Mouse (Mus musculus) lung, embryonic 15.5 days (tissue): Measurements from ENCODE around the gene Atrnl1. TPM values are rescaled to one million over a fixed set of nuclear protein-coding genes. Genes with fewer than 3 reads are reported as not detected.
"Not testable (repeated sequence)": the region's sequence is repeated elsewhere in the genome, so short reads cannot be mapped to it uniquely, and the experiment has no call there.

Source experiments
- ATAC-seq: fragments of 200-750 bp; cut with Nextera tagmentation; 2 replicates; pipeline ENCODE4 v1.8.0; 2017; ENCODE audit warnings: moderate number of reproducible peaks, borderline replicate concordance; ENCODE audit not compliant: low FRiP score, low TSS enrichment; ENCODE audit errors: extremely low read depth
- H3K27ac ChIP-seq: fragments of 300-500 bp; sonication (generic); 2 replicates; pipeline ENCODE4 v1.5.1; 2015; ENCODE audit warnings: moderate library complexity, mild to moderate bottlenecking, inconsistent platforms
- H3K27me3 ChIP-seq: fragments of 300-500 bp; sonication (generic); 2 replicates; pipeline ENCODE4 v1.6.1; 2015; ENCODE audit warnings: inconsistent platforms
- H3K36me3 ChIP-seq: fragments of 300-500 bp; sonication (generic); 2 replicates; pipeline ENCODE4 v1.6.1; 2015; ENCODE audit warnings: inconsistent platforms
- H3K4me1 ChIP-seq: fragments of 300-500 bp; sonication (generic); 2 replicates; pipeline ENCODE4 v1.6.1; 2015; ENCODE audit warnings: inconsistent platforms
- H3K4me2 ChIP-seq: fragments of 300-500 bp; sonication (generic); 2 replicates; pipeline ENCODE4 v1.6.1; 2015; ENCODE audit warnings: inconsistent platforms, mild to moderate bottlenecking, moderate library complexity
- H3K4me3 ChIP-seq: fragments of 300-500 bp; sonication (generic); 2 replicates; pipeline ENCODE4 v1.5.1; 2015; ENCODE audit warnings: mild to moderate bottlenecking, inconsistent platforms
- H3K9ac ChIP-seq: fragments of 300-500 bp; sonication (generic); 2 replicates; pipeline ENCODE4 v1.6.1; 2015; ENCODE audit warnings: inconsistent platforms
- H3K9me3 ChIP-seq: fragments of 300-500 bp; sonication (generic); 2 replicates; pipeline ENCODE4 v1.6.1; 2016; ENCODE audit warnings: inconsistent platforms
- WGBS: fragments of 180-500 bp; shearing (Covaris S2); methylation state at CpG from one replicate; pipeline ENCODE4 v1.1.7; 2015; 5-methylcytosine and 5-hydroxymethylcytosine counted together
- polyA plus RNA-seq: library from polyadenylated mRNA; unstranded; fragments of >200 nt; fragmentation: Nextera tagmentation; extraction: Ambion mirVana; gene quantifications from 2 replicates; pipeline ENCODE4 v1.2.1, GENCODE M21; 2015

The Atrnl1 gene
- polyA plus RNA-seq, 1 experiment from 2014 or later, result 5.3 TPM

- H3K27ac ChIP-seq, result no peak overlapping the region
- H3K9ac ChIP-seq, result no peak overlapping the region
- H3K4me2 ChIP-seq, result no peak overlapping the region
- no peaks in the 10 kb centered on the region for H3K27me3 ChIP-seq
- H3K9me3 ChIP-seq, result no peaks in the 10 kb centered on the region
- no peak for ATAC-seq
- H3K4me3 ChIP-seq, result no peak overlapping the region
- no peaks in the 10 kb centered on the region for H3K4me1 ChIP-seq
- no peaks in the 10 kb centered on the region for H3K36me3 ChIP-seq
- 72% methylated on average over 2 of the region's 2 CpGs for WGBS
Observed at GRCm38 (mm10) chr19:58025053-58025452, 414.2 kb downstream of the Atrnl1 start.

DNA sequence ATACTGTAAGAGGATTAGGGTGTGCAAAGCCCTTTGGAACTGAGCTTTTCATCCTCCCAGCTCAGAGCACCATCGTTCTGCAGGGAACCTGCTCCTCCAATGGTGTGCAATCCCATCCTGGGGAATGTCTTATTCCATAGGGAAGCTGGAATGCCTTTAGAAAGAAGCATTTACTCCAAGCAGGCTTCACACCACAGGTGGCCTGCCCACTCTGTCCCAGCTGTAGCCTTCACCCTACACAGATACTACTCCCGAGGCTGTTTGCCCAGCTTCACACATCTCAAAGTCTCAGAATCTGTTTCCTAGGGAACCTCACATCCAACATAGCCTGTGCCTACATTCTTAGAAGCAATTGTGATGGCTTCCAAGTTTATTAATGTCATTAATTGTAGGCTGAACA lies 418.8 kb downstream of the Atrnl1 start:
- Histone ChIP-seq H3K36me3 (no peaks in the 10 kb centered on the region), H3K9me3 (no peaks in the 10 kb centered on the region), H3K27me3 (no peaks in the 10 kb centered on the region), H3K4me2 (no peak overlapping the region), H3K9ac (no peak overlapping the region), H3K4me3 (no peak overlapping the region), H3K27ac (no peak overlapping the region), H3K4me1 (peaks cover 3% of the 10 kb centered on the region; the same call in 1 of the 2 replicates)
- ATAC-seq, result no peak
- 69% methylated on average over 2 of the region's 2 CpGs for WGBS

DNA sequence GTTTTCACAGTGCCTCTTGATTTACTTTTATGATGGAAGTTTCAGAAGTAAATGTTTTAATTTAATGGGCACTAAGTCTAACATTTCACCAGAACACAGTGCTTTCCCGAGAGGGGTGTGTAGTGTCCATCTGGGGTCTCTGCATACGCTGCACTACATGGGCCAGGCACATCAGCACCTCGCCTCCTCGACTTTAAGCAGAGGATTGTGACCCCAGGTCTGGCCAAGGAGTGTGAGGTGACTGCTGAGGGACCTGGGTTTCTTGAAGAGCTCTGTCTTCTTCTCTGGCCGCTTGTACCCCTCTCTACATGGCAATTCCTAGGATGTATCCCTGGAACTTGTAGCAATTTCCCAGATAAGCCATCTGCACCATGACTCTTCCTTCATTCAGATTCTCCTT lies 422.4 kb downstream of the Atrnl1 start:
- no peaks in the 10 kb centered on the region for H3K36me3 ChIP-seq
- H3K9ac ChIP-seq, result no peak overlapping the region
- WGBS, result 73% methylated on average over 5 of the region's 5 CpGs
- H3K4me1 ChIP-seq, result peaks cover 3% of the 10 kb centered on the region; the same call in 1 of the 2 replicates
- ATAC-seq, result no peak
- H3K9me3 ChIP-seq, result no peaks in the 10 kb centered on the region
- no peak overlapping the region for H3K27ac ChIP-seq
- no peak overlapping the region for H3K4me3 ChIP-seq
- H3K27me3 ChIP-seq, result no peaks in the 10 kb centered on the region
- H3K4me2 ChIP-seq, result no peak overlapping the region

GRCm38 (mm10) chr19:58036166-58036565 lies 425.3 kb downstream of the Atrnl1 start:
- H3K9ac ChIP-seq, result no peak overlapping the region
- 81% methylated on average over 3 of the region's 3 CpGs for WGBS
- H3K4me3 ChIP-seq, result no peak overlapping the region
- no peaks in the 10 kb centered on the region for H3K36me3 ChIP-seq
- peaks cover 3% of the 10 kb centered on the region; the same call in 1 of the 2 replicates for H3K4me1 ChIP-seq
- no peak overlapping the region for H3K27ac ChIP-seq
- no peak overlapping the region for H3K4me2 ChIP-seq
- no peak for ATAC-seq
- no peaks in the 10 kb centered on the region for H3K27me3 ChIP-seq
- H3K9me3 ChIP-seq, result no peaks in the 10 kb centered on the region

DNA sequence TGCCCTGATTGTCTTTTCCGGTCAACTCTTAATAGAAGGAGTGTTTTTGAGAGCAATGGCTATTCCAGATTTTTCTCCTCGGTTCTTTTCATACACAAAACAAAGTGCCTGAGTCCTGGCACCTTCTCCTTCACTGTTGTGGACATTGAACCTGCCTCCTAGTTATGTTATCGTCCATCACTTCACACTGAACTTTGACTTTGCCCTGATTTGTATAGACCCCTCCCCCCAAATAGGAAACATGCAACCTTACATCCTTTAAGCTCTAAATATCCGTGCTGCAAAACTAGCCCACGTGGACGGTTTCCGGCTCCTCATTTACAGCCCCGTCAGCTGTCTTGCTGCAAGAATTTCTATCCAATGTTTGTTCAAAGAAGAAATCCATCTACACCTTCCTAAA lies 432.3 kb downstream of the Atrnl1 start:
- Histone ChIP-seq H3K4me3 (no peak overlapping the region), H3K36me3 (no peaks in the 10 kb centered on the region), H3K9me3 (no peaks in the 10 kb centered on the region), H3K27me3 (no peaks in the 10 kb centered on the region), H3K9ac (no peak overlapping the region), H3K4me1 (peaks cover 12% of the 10 kb centered on the region), H3K27ac (no peak overlapping the region), H3K4me2 (no peak overlapping the region)
- no peak for ATAC-seq
- WGBS, result 58% methylated on average over 8 of the region's 8 CpGs

DNA sequence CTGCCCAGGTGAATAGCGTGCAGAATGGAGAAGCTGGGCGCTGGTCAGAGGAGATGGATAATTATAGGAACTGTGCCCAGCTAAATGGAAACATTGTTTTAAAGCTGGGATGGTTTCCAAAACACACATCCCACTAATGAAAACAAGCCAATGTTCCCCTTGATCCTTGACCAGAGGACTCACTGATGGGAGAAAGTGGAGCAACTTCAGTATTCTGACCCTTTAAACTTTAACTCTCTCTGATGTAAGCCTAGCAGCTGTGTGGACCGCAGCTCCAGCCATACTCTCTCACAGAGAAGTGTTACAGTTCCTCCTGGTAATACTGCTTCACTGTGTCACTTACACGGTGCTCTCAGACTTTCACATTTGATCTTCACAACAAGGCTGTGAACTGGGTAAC lies 432.7 kb downstream of the Atrnl1 start:
- no peak overlapping the region for H3K4me2 ChIP-seq
- H3K27me3 ChIP-seq, result no peaks in the 10 kb centered on the region
- WGBS, result 23% methylated on average over 4 of the region's 4 CpGs
- H3K4me1 ChIP-seq, result peaks cover 12% of the 10 kb centered on the region
- H3K9me3 ChIP-seq, result no peaks in the 10 kb centered on the region
- H3K27ac ChIP-seq, result peak overlapping the region; percentile 64; the same call in 1 of the 2 replicates
- peak; percentile 69; the same call in 1 of the 2 replicates for ATAC-seq
- no peaks in the 10 kb centered on the region for H3K36me3 ChIP-seq
- no peak overlapping the region for H3K4me3 ChIP-seq
- no peak overlapping the region for H3K9ac ChIP-seq

GRCm38 (mm10) chr19:58044816-58045215 lies 434.0 kb downstream of the Atrnl1 start:
- no peaks in the 10 kb centered on the region for H3K27me3 ChIP-seq
- WGBS, result 94% methylated on average over 5 of the region's 5 CpGs
- peaks cover 12% of the 10 kb centered on the region for H3K4me1 ChIP-seq

GRCm38 (mm10) chr19:58046656-58047055 lies 435.8 kb downstream of the Atrnl1 start:
- Histone ChIP-seq H3K27me3 (no peaks in the 10 kb centered on the region), H3K9ac (no peak overlapping the region), H3K4me1 (peaks cover 12% of the 10 kb centered on the region), H3K4me3 (no peak overlapping the region), H3K27ac (no peak overlapping the region), H3K36me3 (no peaks in the 10 kb centered on the region), H3K4me2 (no peak overlapping the region), H3K9me3 (no peaks in the 10 kb centered on the region)
- 71% methylated on average over 7 of the region's 7 CpGs for WGBS
- no peak for ATAC-seq

More at GRCm38 (mm10) chr19:58044816-58045215, 434.0 kb downstream of the Atrnl1 start:
- Histone ChIP-seq H3K9ac (no peak overlapping the region), H3K4me3 (no peak overlapping the region), H3K27ac (no peak overlapping the region), H3K36me3 (no peaks in the 10 kb centered on the region), H3K9me3 (no peaks in the 10 kb centered on the region), H3K4me2 (no peak overlapping the region)
- ATAC-seq, result no peak

GRCm38 (mm10) chr19:58050410-58050809 lies 439.6 kb downstream of the Atrnl1 start:
- H3K4me2 ChIP-seq, H3K9me3 ChIP-seq, H3K36me3 ChIP-seq, H3K9ac ChIP-seq, H3K27me3 ChIP-seq, H3K27ac ChIP-seq, H3K4me3 ChIP-seq, H3K4me1 ChIP-seq, ATAC-seq: not testable (repeated sequence)
- WGBS, result 88% methylated on average over 9 of the region's 9 CpGs

GRCm38 (mm10) chr19:58050986-58051385 lies 440.2 kb downstream of the Atrnl1 start:
- no peak for ATAC-seq
- 92% methylated on average over 8 of the region's 8 CpGs for WGBS
- H3K4me3 ChIP-seq, result no peak overlapping the region
- no peaks in the 10 kb centered on the region for H3K9me3 ChIP-seq
- H3K4me2 ChIP-seq, result no peak overlapping the region
- no peaks in the 10 kb centered on the region for H3K27me3 ChIP-seq
- no peaks in the 10 kb centered on the region for H3K4me1 ChIP-seq
- no peak overlapping the region for H3K27ac ChIP-seq
- no peak overlapping the region for H3K9ac ChIP-seq
- H3K36me3 ChIP-seq, result no peaks in the 10 kb centered on the region

DNA sequence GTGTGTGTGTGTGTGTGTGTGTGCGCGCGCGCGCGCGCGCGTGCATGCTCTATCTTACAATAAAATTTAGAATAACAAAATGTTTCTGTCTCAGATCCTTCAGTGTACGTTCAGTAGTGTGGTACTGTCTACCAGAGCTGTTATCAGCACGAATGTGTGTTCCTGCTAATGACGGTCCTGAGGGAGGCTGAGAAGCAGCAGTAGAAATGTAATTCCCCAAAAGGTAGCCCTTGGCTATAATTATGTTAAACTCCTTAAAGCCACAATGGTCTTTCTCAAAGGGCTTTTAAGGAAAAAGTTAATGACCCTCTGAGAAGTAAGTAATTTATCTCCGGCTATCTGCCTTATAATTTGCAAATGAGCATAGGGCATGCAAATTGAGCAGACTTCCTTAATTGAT lies 441.1 kb downstream of the Atrnl1 start:
- H3K4me2 ChIP-seq, result no peak overlapping the region
- no peak overlapping the region for H3K9ac ChIP-seq
- no peaks in the 10 kb centered on the region for H3K36me3 ChIP-seq
- no peak overlapping the region for H3K27ac ChIP-seq
- no peak for ATAC-seq
- no peak overlapping the region for H3K4me3 ChIP-seq
- H3K27me3 ChIP-seq, result no peaks in the 10 kb centered on the region
- H3K4me1 ChIP-seq, result no peaks in the 10 kb centered on the region
- 89% methylated on average over 13 of the region's 13 CpGs for WGBS
- no peaks in the 10 kb centered on the region for H3K9me3 ChIP-seq

DNA sequence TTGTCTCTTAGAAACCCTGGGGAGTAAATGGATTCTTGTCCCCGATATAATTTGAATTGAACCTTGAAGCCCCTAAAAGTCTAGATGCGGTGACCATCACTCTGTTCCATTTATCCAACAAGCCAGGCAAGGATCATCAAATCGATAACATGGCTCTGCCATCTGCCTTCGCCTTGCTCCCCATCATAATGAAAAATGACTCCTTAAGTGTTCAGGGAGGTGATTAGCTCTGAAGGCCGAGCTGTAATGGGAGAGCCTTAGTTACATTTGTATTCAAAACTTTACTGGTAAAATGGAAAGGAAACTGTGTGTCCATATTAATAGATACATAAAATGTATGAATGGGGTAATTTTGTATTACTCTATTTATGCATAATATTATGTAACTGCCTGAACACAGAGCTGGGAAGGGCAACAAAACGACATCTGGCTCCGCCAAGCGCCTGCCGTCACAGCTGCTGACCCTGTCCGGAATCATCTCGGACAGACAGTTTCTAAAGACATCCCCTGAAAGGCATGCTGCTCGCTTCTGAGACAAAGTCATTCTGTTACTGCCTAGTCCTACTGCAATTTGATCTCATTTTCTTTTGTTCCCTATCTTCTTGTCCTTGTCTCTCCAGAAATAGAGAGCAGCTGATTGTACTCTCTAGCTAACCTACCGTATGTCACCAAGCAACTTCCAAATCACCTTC lies 441.8 kb downstream of the Atrnl1 start:
- Histone ChIP-seq H3K9ac (no peak overlapping the region), H3K4me1 (no peaks in the 10 kb centered on the region), H3K36me3 (no peaks in the 10 kb centered on the region), H3K27ac (no peak overlapping the region), H3K27me3 (no peaks in the 10 kb centered on the region), H3K4me2 (no peak overlapping the region), H3K4me3 (no peak overlapping the region), H3K9me3 (no peaks in the 10 kb centered on the region)
- no peak for ATAC-seq
- 59% methylated on average over 13 of the region's 13 CpGs for WGBS

- H3K4me1 ChIP-seq, result peaks cover 32% of the 10 kb centered on the region
- H3K9me3 ChIP-seq, result no peaks in the 10 kb centered on the region
- H3K27ac ChIP-seq, result no peak overlapping the region
- no peaks in the 10 kb centered on the region for H3K36me3 ChIP-seq
- H3K27me3 ChIP-seq, result no peaks in the 10 kb centered on the region
- 51% methylated on average over 9 of the region's 9 CpGs for WGBS
- H3K9ac ChIP-seq, result no peak overlapping the region
- no peak for ATAC-seq
- H3K4me2 ChIP-seq, result no peak overlapping the region
- H3K4me3 ChIP-seq, result no peak overlapping the region
Observed at GRCm38 (mm10) chr19:58059719-58060118, 448.9 kb downstream of the Atrnl1 start.
